Mouse (Mus musculus) megakaryocyte, embryonic 14.5 days (primary cell): ENCODE measurements around the gene Epp13.

Source experiments
- FLI1 ChIP-seq: IDR thresholded peaks from 2 replicates; pipeline ENCODE4 v1.6.1; 2012; ENCODE audit warnings: low read length, inconsistent platforms, mixed read lengths
- GATA1 ChIP-seq: IDR thresholded peaks from 3 replicates; pipeline ENCODE4 v1.6.1; 2012; ENCODE audit warnings: mixed read lengths, low read length, inconsistent platforms, borderline replicate concordance

GRCm38 (mm10) chr7:6285842-6286705 is 33.6 kb downstream of the Epp13 start, which contains the start of gene Zfp667:
- TF ChIP-seq GATA1: no peak
- no peak for TF ChIP-seq FLI1
